Mouse (Mus musculus) lung, adult 2 months (tissue): ENCODE measurements around the gene Asrgl1. TPM values are rescaled to one million over a fixed set of nuclear protein-coding genes. Genes with fewer than 3 reads are reported as not detected.

Experiments used
- DNase-seq: peaks from one replicate; pipeline ENCODE4 v3.0.0; 2022
- H3K4me1 ChIP-seq: fragments of 200-500 bp; 2 replicates; pipeline ENCODE4 v1.6.1; 2011; ENCODE audit warnings: low read length; ENCODE audit not compliant: control insufficient read depth, insufficient read depth
- H3K4me3 ChIP-seq: fragments of 200-500 bp; replicated peaks from 2 replicates; pipeline ENCODE3; 2011; ENCODE audit warnings: low read depth, mild to moderate bottlenecking, control low read depth, low read length; ENCODE audit errors: extremely low read depth
- CTCF ChIP-seq: fragments of 200-500 bp; IDR thresholded peaks from 2 replicates; pipeline ENCODE4 v1.5.1; 2011; ENCODE audit warnings: mild to moderate bottlenecking, low read length, control low read depth; ENCODE audit not compliant: insufficient read depth
- POLR2A ChIP-seq: fragments of 200-500 bp; IDR thresholded peaks from 2 replicates; pipeline ENCODE4 v1.6.1; 2011; ENCODE audit warnings: low read depth, mild to moderate bottlenecking, control low read depth, low read length, borderline replicate concordance; ENCODE audit errors: extremely low read depth
- WGBS: fragments of 180-500 bp; shearing (Covaris S2); methylation state at CpG from one replicate; pipeline ENCODE4 v1.1.7; 2018; 5-methylcytosine and 5-hydroxymethylcytosine counted together
- polyA plus RNA-seq: library from polyadenylated mRNA; depleted of rRNA; stranded (reverse); fragments of >200 nt; gene quantifications from 2 replicates; pipeline ENCODE4 v1.2.3, GENCODE M21; 2012

The Asrgl1 gene
- polyA plus RNA-seq, 1 experiment: 2.2 TPM

DNA sequence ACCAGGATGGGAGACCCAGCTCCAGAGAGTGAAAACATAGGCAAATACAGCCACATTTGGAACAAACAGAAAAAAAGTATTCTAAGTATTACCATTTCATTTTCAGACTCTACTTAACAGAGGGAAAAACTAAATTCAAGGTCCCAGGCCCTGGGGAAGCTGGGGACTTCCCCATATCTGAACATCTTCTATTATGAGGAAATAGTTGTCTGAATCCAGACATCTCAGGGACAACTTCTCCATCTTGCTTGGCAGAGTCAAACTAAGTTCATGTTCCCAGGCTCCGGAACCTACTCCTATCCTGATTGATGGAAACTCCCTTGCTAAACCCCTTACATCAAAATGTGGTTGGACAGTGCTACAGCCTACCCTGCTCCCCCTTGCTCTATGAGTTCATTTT lies 13.0 kb downstream of the Asrgl1 start:
- Histone ChIP-seq H3K4me1 (no peaks in the 10 kb centered on the region), H3K4me3 (no peak overlapping the region)
- WGBS: 94% methylated on average over 1 of the region's 1 CpGs
- TF ChIP-seq CTCF (no peak), POLR2A (no peak)
- no peak for DNase-seq

DNA sequence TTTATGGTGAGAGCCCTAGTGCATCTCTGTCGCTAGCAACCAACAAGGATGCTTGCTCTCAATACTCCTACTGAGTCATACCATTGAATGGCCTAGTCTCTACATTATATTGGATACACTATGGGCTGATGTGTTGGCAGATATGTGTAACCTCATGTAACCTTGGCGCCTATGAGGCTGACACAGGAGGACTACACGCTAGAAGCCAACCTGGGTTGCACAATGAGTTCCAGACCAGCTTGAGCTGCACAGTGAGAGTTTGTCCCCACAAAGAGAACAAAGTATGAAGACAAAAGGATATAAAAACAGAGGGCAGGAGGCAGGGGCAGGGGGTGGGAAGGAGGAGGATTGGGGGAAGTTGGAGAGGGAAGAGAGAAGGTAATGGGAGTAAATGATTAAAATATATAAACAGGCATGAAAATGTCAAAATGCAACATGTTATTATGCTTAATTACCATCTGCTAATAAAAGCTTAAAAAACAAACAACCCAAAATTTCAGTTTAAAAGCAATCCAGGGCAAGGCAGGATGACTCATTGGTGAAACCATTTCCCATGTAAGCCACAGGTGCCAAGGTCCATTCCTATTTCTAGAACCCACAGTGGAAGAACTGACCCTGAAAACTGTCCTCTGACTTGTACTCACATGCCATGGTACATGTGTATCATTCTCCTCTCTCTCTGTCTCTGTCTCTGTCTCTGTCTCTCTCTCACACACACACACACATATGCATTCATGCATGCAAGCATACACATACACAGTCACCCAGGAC lies 15.6 kb downstream of the Asrgl1 start:
- no peaks in the 10 kb centered on the region for H3K4me1 ChIP-seq
- WGBS: 92% methylated on average over 3 of the region's 3 CpGs

DNA sequence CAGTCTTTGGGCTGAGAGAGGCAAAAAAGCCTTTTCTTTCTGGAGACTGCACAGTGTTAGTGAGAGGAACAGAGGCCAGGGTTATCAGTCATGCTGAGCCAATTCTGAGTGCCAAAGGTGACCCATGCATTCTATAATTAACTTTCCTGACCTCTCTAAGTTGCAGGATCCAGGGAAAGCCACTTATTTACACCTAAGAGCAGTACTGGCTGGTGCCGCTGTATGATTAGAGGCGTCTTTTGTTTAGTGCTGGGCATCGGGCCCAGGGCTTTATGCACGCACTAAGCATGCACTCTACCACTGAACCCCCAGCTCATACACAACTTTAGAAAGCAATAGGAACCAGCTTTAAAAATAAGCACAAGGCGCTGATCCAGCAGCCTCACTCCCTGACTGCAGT lies 18.2 kb downstream of the Asrgl1 start:
- Histone ChIP-seq H3K4me1 (no peaks in the 10 kb centered on the region), H3K4me3 (no peak overlapping the region)
- no peak for DNase-seq
- 48% methylated on average over 5 of the region's 5 CpGs for WGBS
- TF ChIP-seq CTCF (no peak), POLR2A (no peak)

More for the DNA sequence above, 15.6 kb downstream of the Asrgl1 start:
- H3K4me3 ChIP-seq: no peak overlapping the region
- TF ChIP-seq CTCF: no peak
- no peak for TF ChIP-seq POLR2A
- DNase-seq: no peak

DNA sequence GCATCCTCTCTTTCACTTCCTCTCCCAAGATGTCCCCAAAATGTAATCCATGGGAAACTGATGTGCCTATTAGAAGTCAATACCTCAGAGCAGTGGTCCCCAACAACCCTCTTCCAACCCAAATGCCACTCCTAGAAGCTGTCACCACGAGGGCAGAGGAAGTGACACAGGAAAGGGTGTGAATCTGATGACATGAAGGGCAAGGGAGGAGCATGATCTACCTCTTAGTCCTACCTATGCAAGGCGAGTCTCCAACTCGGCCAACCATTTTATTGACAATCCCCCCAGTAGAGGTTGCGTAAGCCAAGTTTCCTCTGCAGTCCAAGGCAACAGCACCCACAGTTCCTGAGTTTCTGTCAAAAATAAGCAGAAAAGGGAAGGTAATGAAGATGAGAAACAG lies 19.2 kb downstream of the Asrgl1 start:
- no peak for DNase-seq
- Histone ChIP-seq H3K4me1 (no peaks in the 10 kb centered on the region), H3K4me3 (no peak overlapping the region)
- TF ChIP-seq CTCF: no peak
- no peak for TF ChIP-seq POLR2A
- 61% methylated on average over 4 of the region's 4 CpGs for WGBS

DNA sequence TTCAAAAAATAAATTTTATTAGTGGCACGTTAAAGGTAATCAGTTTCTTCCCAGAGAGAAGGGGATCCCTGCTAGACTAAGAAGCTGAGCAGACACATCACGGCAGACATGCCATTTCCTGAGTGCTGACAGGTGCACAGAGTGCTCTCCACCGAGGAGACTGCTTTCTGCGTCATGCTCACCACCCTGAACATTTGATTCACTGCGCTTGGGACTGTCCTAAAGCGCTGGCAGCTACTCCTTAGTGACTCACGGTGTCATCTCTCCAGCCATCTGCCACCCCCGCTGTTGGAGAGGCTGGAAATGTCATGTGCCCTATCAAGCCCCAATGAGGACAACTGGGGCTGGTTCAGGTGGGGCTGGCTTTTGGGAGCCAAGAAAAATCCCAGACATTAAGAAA lies 23.4 kb downstream of the Asrgl1 start:
- 72% methylated on average over 8 of the region's 8 CpGs for WGBS
- TF ChIP-seq POLR2A (no peak), CTCF (no peak)

DNA sequence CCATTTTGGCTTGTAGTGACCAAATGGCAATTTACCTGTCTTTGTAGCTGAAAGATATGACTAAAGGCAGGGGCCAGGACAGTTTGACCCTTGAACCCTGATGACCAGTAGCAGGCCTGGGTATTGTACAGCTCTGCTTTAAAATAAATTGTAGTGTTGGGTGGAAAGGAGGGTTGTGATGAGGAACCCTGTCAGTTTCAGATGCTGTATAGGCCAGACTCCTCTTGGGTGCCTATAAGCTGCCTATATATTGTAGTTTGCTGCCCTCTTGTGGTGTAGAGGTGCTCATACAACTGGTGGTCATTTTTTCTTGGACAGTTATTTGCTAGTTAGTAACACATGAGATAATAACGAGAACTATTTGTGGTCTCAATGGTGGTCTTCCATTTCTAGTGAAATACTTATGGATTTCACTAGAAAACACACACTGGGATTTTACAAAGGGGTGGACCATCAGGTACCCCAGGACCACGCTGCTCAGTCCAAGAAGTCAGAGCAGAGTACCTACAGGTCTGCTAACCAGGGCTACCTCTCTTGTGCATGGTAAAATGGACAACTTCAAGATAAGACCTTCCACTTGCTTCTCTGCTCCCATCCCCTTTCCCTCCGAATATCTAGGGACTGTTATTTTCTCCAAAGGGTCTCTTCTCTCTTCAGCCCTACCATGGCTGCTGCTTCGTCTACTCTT lies 25.1 kb downstream of the Asrgl1 start:
- no peak for DNase-seq
- WGBS: 48% methylated on average over 4 of the region's 4 CpGs

More for the DNA sequence above, 23.4 kb downstream of the Asrgl1 start:
- peaks cover 3% of the 10 kb centered on the region; the same call in 1 of the 2 replicates for H3K4me1 ChIP-seq
- no peak for DNase-seq
- no peak overlapping the region for H3K4me3 ChIP-seq

DNA sequence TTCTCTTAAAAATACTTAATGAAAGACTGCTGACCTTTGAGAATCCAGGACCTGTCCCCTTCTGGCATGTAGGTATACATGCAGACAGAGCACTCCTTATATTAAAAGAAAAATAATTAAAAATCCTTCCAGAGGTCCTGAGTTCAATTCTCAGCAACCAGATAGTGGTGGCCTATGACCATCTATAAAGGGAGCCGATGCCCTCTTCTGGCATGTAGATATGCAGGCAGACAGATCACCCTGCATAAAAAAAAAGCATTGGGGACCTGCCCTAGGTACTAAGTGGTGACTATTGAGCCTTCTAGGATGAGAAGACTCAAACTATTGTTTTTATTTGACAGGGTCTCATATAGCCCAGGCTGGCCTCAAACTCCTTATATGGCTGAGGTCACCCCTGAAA lies 26.9 kb downstream of the Asrgl1 start:
- Histone ChIP-seq H3K4me3 (no peak overlapping the region), H3K4me1 (peaks cover 13% of the 10 kb centered on the region)
- no peak for DNase-seq
- TF ChIP-seq CTCF: no peak
- no peak for TF ChIP-seq POLR2A
- WGBS: 88% methylated on average over 1 of the region's 1 CpGs

More for the DNA sequence above, 25.1 kb downstream of the Asrgl1 start:
- H3K4me1 ChIP-seq: peaks cover 13% of the 10 kb centered on the region
- TF ChIP-seq POLR2A: no peak
- TF ChIP-seq CTCF: peak; percentile 12; the same call in 1 of the 2 replicates
- no peak overlapping the region for H3K4me3 ChIP-seq

DNA sequence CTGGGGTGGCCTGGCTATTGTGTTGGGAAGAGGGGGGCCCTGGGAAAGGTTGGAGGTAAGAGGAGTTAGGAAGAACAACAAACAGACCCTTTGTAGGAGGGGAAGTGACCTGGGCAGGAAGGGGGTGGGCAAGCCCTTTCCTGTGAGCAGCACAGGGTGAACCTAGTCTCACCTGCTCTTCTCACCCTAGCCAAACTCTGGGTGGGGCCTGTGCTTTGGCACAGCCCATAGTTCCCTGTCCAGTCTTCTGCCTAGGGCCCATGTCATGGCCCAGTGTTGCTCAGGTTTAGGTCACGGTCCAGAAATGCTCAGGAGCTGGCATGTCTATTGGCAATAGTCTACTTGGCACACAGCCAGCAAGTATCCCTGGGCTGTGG lies 28.1 kb downstream of the Asrgl1 start:
- no peak for DNase-seq
- Histone ChIP-seq H3K4me3 (no peak overlapping the region), H3K4me1 (peaks cover 13% of the 10 kb centered on the region)
- 56% methylated on average over 1 of the region's 1 CpGs for WGBS
- TF ChIP-seq CTCF: no peak
- TF ChIP-seq POLR2A: no peak

DNA sequence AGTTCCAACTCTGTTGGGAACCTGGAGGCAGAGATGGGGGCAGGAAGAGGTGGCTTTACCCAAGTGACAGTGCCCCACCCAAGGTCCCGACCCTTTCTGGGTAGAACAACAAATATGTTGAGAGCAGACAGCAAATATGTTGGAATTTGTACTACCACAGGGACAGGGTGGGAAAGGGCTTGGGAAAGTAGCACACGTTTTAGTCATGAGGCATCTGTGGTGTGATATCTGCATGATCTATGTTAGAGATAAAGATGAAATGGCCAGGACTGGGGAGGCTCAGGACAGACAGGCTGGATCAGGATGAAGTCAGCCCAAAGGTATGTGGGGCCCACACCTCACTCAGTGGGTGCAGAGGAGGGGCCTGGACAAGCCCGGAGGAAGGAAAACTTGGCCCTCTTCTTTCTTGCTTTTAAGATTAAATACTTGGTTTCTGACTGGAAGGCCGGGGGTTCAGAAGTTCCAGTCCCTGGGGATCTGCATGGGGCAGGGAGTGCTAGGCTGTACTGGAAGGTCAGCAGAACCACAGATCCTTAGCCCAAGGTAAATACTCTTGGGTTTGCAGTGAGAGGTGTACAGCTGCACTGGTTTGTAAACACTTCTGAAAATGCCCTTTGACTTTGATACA lies 28.6 kb downstream of the Asrgl1 start:
- Histone ChIP-seq H3K4me1 (peaks cover 13% of the 10 kb centered on the region), H3K4me3 (no peak overlapping the region)
- WGBS: 18% methylated on average over 4 of the region's 4 CpGs
- TF ChIP-seq CTCF: no peak
- no peak for TF ChIP-seq POLR2A
- no peak for DNase-seq
